Mouse (Mus musculus) granulocyte monocyte progenitor cell, adult 5-6 weeks (primary cell): ENCODE results near the gene Ttc6. TPM values are rescaled to one million over a fixed set of nuclear protein-coding genes. Genes with fewer than 3 reads are reported as not detected.
A peak's percentile ranks its signal among the peaks of the same experiment; 100 is the strongest.

Experiments used
- ATAC-seq: replicated peaks from 2 replicates; pipeline ENCODE4 v1.8.0; 2016; ENCODE audit warnings: mild to moderate bottlenecking, moderate TSS enrichment, inconsistent platforms; ENCODE audit not compliant: poor library complexity, severe bottlenecking
- total RNA-seq, 2 experiments: library from RNA; stranded (forward) in 1 of 2; stranded (reverse) in 1 of 2; fragments of 200-712, 200-1000 nt in 1 of 2; fragments of >200 nt in 1 of 2; fragmentation: Nextera tagmentation in 1 of 2; gene quantifications; 2 replicates each; pipeline ENCODE4 v1.2.3; 2014 to 2017

Gene Ttc6
- total RNA-seq, 2 experiments from 2014 or later, result not detected

- no peak for ATAC-seq
These were observed 19.1 kb upstream of the Ttc6 start for GRCm38 (mm10) chr12:57544641-57545370.

DNA sequence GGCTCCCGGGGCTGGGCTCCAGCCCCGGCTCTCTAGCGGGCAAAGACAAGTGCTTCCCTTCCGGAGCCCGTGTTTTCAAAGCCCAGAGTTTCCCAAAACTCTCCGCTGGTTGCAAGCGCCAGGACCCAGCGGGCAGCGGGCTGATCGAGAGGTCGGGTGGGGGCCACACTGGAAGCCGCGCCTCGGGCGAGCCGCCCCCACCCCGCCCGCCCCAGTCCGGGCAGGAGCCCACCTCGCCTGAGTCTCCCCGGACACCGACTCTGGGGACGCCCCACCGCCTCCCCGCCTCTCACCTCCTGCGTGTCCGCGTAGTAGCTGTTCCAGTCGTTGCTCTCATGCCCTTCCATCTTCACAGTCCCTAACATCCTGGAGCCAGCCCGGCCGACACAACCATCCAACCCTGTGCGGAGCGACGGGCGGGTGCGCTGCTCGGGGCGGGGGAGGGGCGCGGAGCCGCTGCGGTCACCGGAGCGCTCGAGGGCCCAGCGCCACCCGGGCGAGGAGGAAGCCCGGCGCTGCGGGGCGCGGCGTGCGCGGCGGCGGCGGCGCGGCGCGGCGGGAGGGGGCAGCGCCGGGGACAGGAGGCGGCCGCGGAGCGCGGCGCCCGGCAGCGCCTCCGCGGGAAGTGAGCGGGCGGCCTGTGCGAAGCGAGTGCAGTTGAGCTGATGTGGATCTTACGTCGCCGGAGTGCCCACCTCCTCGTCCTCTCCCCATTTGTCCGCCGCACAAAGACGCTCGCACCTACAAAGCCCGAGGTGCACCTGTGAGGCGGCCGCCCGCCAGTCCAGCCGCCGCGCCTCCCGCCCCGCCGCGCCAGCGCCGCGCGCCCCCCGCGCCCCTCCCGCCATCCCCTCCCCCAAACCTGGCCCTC lies 18.3 kb upstream of the Ttc6 start:
- ATAC-seq, result peak; percentile 16; the same call in 1 of the 2 replicates

DNA sequence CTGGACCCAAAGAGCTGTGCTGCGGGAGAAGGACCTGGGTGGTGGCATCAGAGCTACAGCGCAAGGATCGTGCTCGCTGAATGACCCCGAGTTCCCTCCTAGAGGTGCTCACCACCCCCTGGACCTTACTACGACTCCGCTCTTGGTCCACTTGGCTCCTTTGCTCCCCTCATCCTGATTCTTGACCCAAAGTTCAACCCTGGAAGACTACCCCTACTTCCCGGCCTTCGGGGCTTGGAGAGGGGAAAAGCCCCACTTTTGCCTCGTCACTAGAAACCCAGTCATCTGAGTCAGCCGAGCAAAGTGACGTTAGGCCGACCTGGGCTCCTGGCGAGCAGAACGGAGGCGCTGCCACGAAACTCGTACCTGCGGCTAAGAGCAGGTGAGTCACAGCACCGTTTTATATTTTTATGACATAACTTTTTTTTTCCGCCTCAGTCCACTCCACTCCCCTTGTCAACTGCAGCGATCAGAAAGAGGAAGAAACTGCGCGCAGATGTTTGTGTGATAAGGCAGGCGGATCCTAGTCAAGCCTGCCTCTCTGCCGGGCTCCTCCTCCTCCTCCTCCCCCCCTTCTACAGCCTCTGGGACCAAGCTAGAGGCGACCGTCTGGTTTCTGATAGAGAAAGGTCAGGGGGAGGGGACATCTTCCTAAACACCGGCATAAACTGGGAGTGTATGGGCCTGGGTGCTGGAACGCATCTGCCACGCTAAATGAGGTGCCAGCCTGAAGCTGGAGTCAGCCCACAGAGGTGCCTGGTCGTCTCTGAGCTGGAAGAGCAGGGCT lies 17.3 kb upstream of the Ttc6 start, which contains the start of gene Foxa1:
Foxa1 (minus strand) TSS at position 502 of the 787 bp plus-strand sequence.
- peak; percentile 70 for ATAC-seq

DNA sequence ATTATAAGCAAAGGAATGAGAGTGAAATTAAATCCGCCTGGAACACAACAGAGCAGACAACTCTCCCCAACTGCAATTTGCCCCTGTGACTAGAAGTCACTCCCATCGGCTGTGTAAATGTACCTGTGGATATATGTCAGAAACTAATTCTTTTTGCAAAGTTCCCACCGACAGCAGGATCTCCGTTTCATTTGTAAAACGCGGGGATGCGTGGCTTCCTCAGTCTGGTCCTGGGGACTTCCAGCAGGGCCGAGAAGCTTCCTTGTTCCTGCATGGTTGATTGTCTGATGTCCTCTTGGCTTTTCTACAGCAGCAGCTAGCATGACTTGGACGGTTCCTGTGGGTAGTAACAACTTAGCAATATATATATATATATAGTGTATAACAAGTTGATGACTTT lies 16.0 kb upstream of the Ttc6 start:
- no peak for ATAC-seq

DNA sequence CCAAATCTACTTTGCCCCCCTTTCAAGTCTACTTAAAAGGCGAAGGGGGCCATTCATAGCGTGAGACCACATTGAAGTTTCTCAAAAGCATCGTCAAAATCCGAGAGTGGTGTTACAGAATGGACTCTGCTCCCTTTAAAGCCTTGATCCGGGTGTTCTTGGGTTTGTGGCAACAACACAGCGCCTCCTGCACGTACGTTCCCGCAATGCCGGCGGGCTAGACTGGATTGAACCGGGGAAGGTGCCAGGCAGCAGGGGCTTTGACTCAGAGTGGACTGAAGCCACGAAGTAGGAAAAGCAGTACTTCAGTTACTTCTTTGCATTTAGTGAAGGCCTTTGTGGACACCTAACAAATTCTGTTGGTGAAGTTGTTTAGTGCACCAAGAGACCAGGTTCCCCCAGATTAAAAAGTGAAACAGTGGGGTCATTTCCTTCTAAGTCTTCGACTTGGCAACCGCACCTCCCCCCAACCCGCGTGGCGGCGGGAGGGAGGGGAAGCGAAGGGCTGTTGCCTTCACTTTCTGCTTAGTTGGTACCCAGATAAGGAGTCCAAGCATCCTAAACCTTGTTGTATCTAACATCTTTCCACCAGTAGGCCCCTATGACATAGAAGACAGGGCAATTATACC lies 15.4 kb upstream of the Ttc6 start:
- 0 out of 2 replicates have a peak, but pooled peaks have one; percentile 6 for ATAC-seq

GRCm38 (mm10) chr12:57548981-57549666 lies 14.8 kb upstream of the Ttc6 start:
- no peak for ATAC-seq

GRCm38 (mm10) chr12:57549667-57550160 lies 14.2 kb upstream of the Ttc6 start:
- no peak for ATAC-seq

- no peak for ATAC-seq
These were observed 13.6 kb upstream of the Ttc6 start for GRCm38 (mm10) chr12:57550181-57550808.

DNA sequence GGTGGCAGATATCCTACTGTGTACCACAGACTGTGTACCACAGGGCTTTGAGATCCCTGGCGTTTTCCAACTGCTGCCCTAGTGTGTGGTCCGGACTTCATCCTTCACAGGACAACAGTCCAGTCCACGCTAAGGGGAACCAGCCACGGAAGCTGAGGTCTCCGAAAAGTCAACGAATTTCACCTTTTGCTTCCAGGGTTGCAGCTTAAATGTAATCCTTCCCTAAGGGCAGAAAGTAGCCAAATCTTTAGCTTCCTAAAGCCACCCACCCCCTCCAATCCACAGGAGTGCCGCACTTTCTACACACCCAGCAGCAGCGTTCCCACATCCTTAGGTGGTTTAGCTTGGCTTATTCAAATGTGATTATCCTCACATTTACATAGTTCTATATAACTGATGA lies 13.0 kb upstream of the Ttc6 start:
- ATAC-seq, result no peak

DNA sequence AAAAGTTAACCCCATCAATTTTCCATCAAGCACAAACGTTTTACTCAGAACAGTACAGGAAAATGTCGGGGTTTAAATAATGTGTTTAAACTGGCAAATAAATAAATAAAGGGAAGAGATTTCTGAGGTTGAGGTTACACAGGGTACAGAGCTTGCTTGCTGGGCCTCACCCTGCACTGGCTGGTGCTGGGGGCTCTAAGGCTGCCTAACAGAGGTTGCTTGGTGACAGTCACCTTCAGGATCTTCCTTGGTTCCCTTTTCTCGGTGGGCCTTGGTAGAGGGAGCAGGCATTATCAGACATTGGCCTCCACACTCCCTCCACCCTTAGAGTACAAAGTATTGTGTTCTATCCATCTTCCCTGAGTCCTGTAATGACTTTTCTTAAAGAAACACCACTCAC lies 11.6 kb upstream of the Ttc6 start:
- ATAC-seq, result no peak

DNA sequence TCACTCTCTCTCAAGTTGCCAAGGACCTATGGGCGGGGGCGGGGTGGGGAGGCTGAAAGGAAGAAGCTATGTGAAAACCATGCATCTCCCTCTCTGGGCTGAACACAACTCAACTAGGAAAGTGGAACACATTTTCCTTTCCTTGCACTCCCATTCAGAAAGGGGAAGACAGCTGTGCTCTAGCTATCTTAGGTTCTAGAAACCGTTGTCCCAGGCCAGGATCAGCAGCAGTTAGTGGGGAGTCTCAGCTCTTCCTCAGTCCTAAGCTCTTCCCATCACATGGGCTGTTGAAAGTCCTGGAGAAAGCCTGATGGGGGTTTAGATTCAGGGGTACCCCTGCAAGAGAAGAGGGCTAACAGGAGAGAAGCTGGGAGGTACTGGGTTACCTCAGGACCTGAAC lies 9.8 kb upstream of the Ttc6 start:
- no peak for ATAC-seq

DNA sequence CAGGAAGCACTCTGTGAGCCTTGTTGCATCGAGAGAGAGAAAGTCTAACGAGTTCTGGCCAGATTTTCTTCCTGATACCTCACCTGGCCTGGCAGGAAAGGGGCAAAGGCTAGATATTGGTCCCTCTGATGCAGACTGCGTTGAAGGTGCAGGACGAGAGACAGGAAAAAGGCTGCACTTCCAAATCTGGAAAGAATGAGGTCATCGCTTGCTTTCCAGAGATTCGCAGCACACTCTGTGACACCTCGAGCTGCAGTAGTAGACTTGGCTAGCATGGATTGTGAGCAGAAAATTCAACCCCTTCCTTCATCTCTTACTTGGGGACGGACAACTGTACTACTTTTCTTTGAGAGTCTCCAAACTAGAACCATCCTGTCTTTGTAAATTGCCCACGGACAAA lies 7.9 kb downstream of the Ttc6 start:
- no peak for ATAC-seq

DNA sequence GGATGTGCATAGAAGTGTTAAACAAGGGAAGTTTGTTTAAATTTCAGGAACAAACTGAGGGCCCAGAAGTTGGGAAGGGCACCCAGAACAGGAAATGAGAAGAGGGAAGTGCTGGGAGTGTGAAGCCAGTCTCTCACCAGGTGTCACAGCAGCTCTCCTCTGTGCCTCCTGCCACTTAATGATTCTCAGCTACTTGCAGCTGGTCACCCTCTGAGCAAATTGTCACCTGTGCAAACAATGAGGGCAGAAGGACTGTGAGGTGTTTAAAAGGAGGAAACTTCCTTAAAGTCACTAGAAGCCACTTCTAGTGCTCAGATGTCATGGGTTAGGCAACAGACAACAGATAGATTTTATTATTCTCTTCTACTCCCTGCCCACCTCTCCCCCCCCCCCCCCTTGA lies 8.5 kb downstream of the Ttc6 start:
- ATAC-seq, result no peak

- peak; percentile 48 for ATAC-seq
These were observed 12.2 kb downstream of the Ttc6 start for GRCm38 (mm10) chr12:57575931-57576628.

DNA sequence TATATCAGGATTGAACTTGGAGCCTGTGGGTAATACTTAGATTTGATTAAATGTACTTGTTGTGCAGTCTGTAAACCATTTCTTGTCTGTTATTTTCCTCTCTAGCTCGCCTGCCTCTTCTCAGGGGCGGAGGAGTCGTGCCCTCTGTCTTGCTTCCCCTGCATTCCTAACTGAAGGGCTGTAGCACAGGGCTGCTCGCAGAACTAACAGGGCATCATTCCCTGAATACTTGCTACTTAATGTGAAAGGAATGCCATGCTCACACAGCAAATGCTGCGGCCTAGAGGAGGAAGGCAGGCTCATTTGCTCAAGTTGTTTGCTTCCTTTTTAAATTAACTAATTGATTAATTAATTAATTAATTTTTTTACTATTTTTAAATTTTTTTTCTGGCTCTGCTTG lies 43.7 kb downstream of the Ttc6 start:
- no peak for ATAC-seq

DNA sequence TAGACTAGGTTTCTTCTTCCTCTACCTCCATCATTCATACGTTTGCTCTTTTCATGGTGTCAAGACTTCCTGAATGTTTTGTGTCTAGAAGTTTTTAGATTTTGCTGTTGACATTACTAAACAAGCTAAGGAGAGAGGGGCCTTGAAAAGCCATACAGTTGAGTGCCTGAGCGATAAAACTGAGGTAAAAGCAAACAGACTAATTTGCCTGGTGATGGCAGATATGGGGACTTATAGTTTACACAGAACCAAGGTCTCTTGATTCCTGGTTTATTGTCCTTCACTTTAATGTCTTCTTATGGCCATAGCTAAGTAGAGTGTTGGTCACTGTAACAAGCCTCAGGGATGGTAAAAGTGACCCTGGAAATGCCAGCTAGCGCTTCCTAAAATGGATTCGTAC lies 51.2 kb downstream of the Ttc6 start:
- no peak for ATAC-seq

GRCm38 (mm10) chr12:57622030-57622429 lies 58.1 kb downstream of the Ttc6 start:
- no peak for ATAC-seq

DNA sequence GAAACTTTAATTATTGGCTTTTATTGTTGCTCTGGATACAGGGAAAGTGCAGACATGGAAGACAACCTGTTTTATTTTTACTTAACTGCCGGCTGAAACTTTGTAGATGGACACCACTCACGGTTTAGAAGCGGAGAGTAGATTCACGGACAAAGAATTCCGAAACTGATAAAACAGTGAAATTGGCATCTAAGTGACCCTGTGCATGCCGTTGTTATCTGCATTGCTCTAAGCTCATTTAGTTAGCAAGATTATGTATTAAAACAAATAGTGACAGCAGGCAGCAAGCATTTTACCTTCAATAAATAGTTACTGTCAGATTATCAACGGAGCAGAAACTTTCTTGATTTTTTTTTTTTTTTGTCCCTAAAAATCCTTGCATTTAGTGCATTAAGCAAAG lies 59.4 kb downstream of the Ttc6 start:
- ATAC-seq, result no peak
